Mouse (Mus musculus) embryo, embryonic 10 days (tissue): ENCODE data around the gene Cilp2.

Source experiments
- DNase-seq: peaks from one replicate; pipeline ENCODE4 v3.0.0-alpha.2; 2015; ENCODE audit warnings: low spot score

The Cilp2 gene

GRCm38 (mm10) chr8:69887289-69888243 lies at the start of gene Cilp2:
Cilp2 (minus strand) TSS chr8:69887687.
- no peak for DNase-seq

GRCm38 (mm10) chr8:69936050-69936794 lies 48.7 kb upstream of the Cilp2 start:
- DNase-seq = peak; percentile 68

- DNase-seq = no peak
Measured at GRCm38 (mm10) chr8:69935431-69935830, 47.9 kb upstream of the Cilp2 start.

GRCm38 (mm10) chr8:69934582-69934981 lies 47.1 kb upstream of the Cilp2 start:
- DNase-seq = no peak

GRCm38 (mm10) chr8:69933811-69934210 lies 46.3 kb upstream of the Cilp2 start:
- DNase-seq = no peak

- no peak for DNase-seq
Measured at GRCm38 (mm10) chr8:69926901-69927300, 39.4 kb upstream of the Cilp2 start.

- no peak for DNase-seq
Measured at GRCm38 (mm10) chr8:69923986-69924385, 36.5 kb upstream of the Cilp2 start.

- no peak for DNase-seq
Measured at GRCm38 (mm10) chr8:69921141-69921540, 33.7 kb upstream of the Cilp2 start.

GRCm38 (mm10) chr8:69919876-69920662 lies 32.6 kb upstream of the Cilp2 start:
- DNase-seq = peak; percentile 84

GRCm38 (mm10) chr8:69919010-69919409 lies 31.5 kb upstream of the Cilp2 start:
- peak; percentile 90 for DNase-seq

GRCm38 (mm10) chr8:69918506-69918905 lies 31.0 kb upstream of the Cilp2 start:
- DNase-seq = no peak

- peak; percentile 44 for DNase-seq
Measured at GRCm38 (mm10) chr8:69915748-69916147, 28.3 kb upstream of the Cilp2 start.

GRCm38 (mm10) chr8:69914526-69914925 lies 27.0 kb upstream of the Cilp2 start:
- DNase-seq = no peak

GRCm38 (mm10) chr8:69912478-69913074 lies 25.1 kb upstream of the Cilp2 start:
- no peak for DNase-seq

GRCm38 (mm10) chr8:69911917-69912316 lies 24.4 kb upstream of the Cilp2 start:
- DNase-seq = no peak

- no peak for DNase-seq
Measured at GRCm38 (mm10) chr8:69907106-69907505, 19.6 kb upstream of the Cilp2 start.

- no peak for DNase-seq
Measured at GRCm38 (mm10) chr8:69906260-69906659, 18.8 kb upstream of the Cilp2 start.

- no peak for DNase-seq
Measured at GRCm38 (mm10) chr8:69904096-69904495, 16.6 kb upstream of the Cilp2 start.

GRCm38 (mm10) chr8:69903063-69903542 lies 15.6 kb upstream of the Cilp2 start:
- peak; percentile 100 for DNase-seq

- peak; percentile 38 for DNase-seq
Measured at GRCm38 (mm10) chr8:69902163-69903062, 14.9 kb upstream of the Cilp2 start, which contains the start of the genes Tssk6, Ndufa13 and Yjefn3. Tssk6 (plus strand) TSS chr8:69902184. Ndufa13 (minus strand) TSS chr8:69902558. Yjefn3 (minus strand) TSS chr8:69902712.
